Mouse (Mus musculus): ENCODE results near the gene Sptssb.

DNA sequence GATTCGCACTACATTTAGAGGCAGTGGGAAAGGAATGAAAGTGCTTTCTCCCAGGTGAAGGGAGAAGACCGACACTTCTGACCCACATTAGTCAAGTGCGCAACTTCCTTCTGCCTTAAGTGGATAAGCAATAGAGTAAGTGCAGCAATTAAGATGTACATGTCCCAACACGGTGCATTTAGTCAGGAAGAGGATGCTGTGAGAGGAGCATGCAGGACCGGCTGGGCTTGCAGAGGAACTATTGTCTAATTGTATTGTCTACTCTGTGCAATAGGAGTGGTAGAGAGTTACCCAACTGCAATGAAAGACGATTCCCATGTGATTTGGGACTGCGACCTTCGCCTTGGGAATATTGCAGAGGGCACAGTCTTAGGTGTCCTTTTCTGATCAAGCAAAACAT lies 30.2 kb downstream of the Sptssb start:
- TF ChIP-seq CTCF (IDR thresholded peaks at IDR 0.05) (no peak), EP300 (IDR thresholded peaks at IDR 0.05) (no peak)
